Mouse (Mus musculus) activated CD4-positive, CD25-positive, alpha-beta regulatory T cell, adult 4 months (primary cell): ENCODE results near the gene Adam12. TPM values are rescaled to one million over a fixed set of nuclear protein-coding genes. Genes with fewer than 3 reads are reported as not detected.
"Not testable (repeated sequence)": the region's sequence is repeated elsewhere in the genome, so short reads cannot be mapped to it uniquely, and the experiment has no call there.

Source experiments
- ATAC-seq: one replicate; pipeline ENCODE4 v1.8.0; 2017
- polyA plus RNA-seq, 2 experiments: library from polyadenylated mRNA; unstranded; fragments of 100-300 nt; shearing (Covaris generic); gene quantifications; one replicate each; pipeline ENCODE4 v1.2.1; 2017

The Adam12 gene
- polyA plus RNA-seq, 2 experiments from 2014 or later = 1.3 to 1.7 TPM

DNA sequence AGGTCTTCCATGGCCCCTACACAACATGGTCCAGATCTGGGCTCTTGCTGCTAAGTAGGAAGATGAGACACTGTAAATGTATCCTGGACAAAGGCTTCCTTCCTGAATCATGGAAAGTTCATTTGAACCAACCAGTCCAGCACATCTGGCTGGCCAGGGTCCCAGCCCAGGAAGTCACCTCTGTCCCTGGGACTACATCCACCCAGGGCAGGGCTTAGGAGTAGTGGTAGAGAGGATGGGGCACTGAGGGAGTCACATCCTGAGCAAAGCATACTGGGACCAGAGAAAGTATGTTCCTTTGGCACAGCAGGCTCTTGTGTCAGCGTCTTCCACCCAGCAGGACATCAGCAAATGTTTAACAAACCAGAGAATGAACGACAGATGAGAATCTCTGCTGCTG lies 306.2 kb downstream of the Adam12 start:
- ATAC-seq = no peak

DNA sequence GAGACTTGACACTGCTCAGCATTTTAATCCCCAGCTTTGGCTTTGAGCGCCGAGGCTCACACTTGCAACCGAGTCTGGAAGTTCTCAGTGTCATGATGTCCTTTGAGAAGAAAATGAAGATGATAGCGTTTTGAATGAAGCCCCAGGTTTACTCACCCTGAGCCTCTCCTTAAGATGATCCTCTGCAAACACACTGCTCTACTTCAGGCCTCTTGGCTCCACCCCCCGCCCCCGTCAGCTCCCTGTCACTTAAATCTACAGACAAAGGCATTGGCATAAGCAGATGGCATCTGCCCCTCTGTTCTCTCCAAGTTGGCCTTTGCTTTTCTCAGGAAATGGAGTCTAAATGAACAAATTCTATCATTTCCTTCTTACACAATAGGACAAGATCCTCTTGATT lies 308.0 kb downstream of the Adam12 start:
- no peak for ATAC-seq

DNA sequence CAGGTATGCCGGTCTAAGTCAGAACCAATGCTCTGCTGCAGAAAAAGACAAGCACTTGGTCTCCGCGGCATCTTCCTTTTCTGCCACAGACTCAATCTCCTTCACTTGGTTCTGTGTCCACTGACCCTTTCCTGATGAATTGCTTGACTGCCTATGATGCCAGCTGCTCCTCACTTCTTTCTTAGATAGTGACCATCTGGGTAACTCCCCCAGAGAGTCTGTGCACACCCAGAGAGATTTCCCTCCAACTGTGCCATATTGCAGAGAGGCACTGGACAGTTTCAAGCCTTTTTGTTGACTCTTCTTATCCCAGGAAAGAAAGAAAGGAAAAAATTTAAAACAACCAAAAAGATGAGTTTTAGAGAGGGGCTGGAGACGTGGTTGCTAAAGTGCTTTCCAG lies 310.7 kb downstream of the Adam12 start:
- ATAC-seq = no peak

DNA sequence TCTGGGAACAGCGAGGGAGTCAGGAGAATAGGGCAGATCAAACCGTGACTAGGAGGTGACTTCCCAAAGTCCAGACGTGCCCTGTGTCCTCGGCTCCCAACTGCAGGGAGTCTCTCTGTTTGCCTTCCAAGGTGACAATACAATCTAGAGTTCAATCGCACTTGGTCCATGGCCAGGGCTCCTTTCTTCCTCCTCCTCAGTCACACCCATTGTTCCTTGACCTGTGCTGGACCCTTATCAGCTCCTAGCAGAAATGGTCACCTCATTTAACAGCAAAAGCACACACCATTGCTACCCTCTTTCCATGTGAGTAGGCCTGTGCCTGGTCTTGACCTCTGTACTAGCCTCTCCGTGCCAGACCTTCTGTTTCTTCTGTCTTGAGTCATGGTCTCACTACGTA lies 311.2 kb downstream of the Adam12 start:
- ATAC-seq = no peak

DNA sequence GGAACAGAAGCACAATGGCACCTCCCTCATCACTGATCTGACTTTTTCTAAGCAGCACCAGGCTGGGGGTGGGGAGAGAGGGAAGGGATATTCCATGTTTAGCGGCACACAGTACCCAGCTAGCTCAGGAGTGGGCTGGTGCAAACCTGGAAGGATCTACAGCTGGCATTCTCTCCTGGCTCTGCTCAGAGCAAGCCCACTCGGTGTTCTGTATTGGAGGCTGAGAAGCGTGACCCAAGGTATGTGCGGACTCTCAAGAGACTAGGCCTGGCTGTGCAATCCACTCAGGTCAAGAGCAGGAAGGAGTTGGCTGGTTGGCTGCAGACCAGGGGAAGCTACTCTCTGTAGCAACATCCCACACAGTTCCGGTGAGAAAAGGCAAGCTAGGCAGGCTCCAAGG lies 312.0 kb downstream of the Adam12 start:
- no peak for ATAC-seq

DNA sequence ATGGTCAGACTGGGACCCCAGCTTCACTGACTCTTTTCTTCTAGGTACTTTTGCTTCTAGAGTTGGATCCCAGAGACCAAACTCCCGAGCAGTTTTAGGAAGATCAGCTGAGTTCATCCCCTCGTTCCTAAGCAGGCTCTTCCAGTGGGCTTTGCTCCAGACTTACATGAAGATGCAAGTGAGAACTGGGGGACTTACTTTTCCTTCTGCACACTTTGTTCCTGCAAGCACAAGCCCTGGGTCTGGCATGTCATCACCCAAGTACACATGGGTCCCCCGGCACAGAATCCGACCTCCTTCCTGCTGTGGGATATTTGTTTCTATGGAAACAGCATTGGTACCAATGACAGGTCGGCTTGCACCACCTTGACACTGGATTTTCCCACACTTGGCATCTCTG lies 312.6 kb downstream of the Adam12 start:
- no peak for ATAC-seq

DNA sequence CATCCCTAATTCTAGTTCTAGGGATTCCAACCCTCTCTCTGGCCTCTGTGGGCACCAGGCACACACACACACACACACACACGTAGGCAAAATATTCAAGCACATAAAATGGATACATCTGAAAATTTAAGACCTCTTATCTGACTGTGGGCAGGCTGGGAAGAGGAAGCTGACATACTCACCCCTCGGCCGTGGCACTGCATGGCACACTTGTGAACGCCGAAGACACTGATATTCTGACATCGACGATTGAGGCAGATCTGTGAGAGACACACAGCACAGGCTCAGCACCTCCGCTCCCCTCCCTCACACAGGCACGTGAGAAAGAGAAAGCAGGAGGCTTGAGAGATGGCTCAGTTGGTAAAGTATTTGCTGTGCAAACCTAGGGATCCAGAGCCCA lies 315.7 kb downstream of the Adam12 start:
- ATAC-seq = no peak

DNA sequence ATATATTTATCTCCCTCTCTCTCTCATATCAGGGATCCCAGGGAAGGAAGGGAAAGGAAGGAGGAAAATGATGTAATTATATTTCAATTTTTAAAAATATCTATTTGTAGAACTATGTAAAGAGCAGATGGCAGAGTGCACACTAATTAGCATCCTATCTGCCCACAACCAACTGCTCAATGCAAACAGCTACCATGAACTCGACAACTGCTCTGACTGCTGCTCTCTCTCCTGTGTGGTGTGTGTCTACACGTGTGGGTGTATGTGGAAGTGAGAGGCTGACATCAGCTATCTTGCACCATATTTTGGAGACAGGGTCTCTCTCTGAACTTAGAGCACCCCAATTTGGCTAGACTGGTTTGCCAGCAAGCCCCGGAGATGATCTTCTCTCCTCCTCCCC lies 320.1 kb downstream of the Adam12 start:
- no peak for ATAC-seq

DNA sequence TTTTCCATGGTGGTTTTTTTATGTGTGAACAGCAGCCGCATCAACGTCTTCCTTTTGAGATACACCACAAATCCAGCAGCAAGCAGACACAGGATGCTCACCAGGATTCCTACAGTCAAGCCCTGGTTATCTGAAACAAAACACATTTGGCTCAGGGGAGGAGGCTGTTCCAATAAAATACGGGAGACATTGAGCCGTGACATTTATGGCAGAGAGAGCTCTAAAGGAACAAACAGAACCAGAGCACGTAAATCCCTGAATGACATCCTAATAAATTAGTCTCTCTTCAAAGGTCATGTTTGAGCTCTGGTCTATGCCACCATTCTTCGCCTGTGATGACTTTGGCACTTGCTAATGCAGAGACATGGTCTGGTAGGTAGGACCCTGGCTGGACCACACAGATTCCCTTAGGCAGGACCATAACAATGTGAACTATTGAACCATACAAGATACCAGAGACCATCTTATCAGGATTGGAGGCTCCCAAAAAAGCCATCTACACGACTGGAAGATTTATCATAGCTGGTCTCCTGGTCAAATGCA lies 322.0 kb downstream of the Adam12 start:
- ATAC-seq = no peak

DNA sequence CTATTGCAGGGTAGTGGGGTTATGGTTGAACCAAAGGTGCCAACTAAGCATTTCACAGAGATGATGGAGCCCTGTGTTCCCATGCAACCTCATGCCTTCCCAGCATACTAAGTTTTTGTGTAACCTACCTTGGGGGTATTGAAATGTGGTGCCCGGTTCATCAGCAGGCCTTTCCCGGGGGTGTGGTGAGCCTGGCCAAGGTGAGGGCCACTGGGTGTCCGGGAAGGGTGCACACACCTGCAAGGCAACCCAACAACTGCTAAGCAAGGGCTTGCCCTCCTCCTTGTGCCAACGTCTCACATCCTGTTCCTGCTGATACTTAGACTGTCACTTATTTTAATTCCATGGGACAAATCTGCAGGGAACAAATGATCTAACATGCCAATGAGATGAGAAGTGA lies 323.0 kb downstream of the Adam12 start:
- no peak for ATAC-seq

DNA sequence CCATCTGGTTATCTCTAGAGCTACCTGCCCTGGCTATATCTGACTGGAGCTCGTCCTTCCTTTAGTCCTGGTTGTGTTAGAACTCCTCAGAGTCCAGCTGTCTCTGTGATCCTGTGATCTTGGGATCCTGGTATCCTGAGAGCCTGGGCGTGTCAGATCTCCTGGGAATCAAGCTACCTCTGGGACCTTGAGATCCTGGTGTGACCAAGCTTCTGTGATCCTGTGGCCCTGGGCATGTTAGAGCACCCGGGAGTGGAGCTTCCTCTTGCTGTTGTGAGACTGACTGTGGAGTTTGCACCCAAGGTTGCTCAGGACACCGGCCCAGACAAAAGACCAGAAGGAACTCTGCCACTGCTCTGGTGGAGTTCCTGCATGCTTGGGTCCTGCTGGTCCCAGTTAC lies 332.6 kb downstream of the Adam12 start:
- no peak for ATAC-seq

DNA sequence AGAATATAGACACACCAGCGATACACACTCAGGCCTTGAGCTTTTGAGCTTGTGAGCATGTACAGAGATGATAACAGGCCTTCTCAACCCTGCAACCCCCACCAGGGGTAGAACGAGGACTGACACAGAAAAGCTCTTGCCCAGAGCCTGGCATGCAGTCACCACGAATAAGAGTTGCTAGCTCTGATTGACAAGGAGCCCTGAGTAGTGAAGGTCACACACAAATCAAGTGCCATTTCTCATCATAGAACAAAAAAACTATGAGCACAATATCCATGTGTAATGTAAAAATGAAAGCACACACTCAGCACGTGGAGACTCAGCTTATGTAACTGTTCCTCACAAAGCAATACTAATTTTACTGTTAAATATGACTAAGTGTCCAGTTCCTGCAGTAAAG lies 340.1 kb downstream of the Adam12 start:
- no peak for ATAC-seq

DNA sequence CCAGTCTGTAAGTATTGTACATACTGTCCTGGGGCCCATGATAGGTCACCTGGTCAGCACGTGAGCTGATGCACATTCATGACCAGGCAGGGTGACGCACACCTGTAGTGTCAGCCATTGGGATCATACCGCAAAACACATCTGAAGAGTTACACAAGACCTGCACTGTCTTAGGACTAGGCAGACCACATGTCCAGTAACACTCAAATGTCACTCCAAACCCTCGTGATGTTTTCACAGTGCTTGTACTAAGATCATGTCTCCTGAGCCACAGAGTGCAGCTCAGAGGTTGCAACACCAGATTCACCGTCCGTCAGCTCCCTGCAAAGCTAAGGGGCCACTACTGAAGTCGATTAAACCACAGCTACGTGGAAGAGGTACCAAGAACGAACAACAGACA lies 340.6 kb downstream of the Adam12 start:
- ATAC-seq = no peak

DNA sequence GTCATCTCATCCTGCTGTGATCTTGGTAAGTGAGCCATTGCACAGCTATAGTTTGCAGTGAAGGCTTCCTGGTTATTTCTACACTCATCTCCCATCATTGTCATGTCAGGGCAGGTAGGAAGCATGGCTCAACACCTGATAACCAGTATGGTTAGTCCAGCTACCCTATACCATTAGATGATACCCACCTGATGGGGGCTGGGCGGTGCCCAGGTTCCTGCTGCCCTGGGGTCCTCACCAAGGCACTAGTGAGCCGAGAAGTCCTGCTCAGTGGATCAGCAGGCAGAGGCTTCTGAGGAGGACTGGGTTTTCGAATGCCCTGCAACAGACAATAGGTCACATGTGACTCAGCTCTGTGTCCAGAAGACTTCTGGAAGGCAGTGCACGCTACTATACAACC lies 342.0 kb downstream of the Adam12 start:
- no peak for ATAC-seq

DNA sequence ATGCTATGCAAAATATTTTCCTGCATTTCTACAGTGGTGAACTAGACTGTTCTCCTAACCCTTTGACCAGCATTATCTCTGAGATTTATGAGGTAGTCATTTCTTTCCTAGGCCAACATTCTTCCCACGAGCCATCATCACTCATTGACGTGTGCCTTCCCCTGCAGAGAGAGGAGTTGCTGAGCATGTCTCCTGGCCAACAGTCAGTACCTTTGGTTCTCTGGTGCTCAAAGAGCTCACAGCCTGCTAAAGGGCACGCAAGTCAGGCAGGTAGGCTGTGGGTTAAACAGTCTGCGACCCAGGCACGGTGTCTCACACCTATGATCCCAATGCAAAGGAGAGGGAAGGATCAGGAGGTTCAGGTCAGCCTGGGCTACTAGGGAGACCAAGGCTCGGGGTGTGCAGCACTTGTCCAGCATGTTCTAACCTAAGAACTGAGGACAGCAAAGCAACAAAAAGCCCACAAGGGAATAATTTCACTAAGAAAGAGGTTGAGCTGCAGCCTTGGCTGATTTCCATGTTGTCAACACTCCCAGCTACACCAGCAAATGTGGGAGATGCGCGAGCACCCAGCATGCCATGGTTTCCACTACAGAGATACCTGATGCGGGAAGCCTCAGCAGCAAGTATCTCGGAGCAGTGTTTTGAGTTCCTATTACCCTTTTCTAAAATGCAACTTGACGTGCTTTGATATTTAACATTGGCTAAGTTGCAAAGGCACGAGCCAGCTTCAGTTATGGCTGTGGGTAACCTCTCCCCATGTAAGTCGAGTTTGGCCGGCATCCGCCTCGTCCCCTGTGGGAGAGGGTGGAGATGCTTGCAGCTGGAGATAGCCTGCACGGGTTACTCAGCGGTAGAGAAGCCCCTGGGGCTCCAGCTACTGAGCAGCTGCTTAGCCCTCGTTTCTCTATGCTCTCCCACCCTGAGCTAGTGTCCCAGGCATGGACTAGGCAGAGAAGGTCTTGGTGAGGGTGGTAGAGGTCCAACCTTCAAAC lies 342.7 kb downstream of the Adam12 start:
- ATAC-seq = no peak

DNA sequence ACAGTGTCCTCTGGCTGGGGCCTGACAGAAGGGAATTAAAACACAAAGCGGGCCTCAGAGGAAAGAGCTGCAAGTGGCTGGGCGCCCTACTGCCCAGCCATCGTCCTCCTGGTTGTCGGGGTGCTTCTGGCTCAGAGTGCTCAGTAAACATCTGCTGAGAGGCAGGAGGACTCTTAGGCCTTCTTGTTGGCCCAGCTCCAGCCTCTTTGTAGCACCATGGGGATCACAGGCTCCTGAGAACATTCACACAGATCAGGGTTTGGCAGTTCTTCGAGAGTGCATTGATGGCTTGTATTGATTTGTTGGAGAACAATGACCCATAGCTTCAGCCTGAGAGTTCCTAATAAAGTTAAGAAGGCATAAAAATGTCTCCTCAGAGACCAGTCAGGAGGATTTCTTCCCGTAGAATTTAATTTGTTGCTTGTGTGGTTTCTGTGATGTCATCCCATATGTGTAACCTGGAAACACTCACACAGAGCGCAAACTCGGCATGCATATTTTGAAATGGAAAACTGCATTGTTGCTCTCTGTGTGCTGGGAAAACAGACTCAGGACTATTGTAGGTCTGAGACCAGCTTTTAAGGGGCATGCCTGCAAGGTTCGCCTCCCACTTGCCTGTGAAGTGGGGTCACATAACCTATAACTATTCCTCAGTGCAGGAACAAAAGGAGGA lies 347.1 kb downstream of the Adam12 start:
- not testable (repeated sequence) for ATAC-seq

DNA sequence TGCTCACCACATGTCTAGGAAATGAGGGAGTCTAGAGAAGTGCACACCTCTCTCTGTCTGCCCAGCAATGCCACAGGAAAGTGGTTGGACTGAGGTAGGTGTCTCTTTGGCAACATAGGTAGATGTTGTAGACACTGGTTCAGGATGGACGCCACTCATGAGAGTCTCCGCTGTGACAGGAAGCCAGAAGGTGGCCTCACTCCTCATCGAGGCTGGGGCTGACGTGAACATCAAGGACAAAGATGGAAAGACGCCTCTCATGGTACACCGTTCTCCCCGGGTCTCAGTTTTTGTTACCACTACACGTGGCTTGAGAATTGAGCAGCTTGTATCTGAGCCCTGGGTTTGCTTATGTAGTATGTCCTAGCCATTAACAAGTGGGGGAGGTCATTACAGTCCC lies 352.2 kb downstream of the Adam12 start:
- no peak for ATAC-seq

DNA sequence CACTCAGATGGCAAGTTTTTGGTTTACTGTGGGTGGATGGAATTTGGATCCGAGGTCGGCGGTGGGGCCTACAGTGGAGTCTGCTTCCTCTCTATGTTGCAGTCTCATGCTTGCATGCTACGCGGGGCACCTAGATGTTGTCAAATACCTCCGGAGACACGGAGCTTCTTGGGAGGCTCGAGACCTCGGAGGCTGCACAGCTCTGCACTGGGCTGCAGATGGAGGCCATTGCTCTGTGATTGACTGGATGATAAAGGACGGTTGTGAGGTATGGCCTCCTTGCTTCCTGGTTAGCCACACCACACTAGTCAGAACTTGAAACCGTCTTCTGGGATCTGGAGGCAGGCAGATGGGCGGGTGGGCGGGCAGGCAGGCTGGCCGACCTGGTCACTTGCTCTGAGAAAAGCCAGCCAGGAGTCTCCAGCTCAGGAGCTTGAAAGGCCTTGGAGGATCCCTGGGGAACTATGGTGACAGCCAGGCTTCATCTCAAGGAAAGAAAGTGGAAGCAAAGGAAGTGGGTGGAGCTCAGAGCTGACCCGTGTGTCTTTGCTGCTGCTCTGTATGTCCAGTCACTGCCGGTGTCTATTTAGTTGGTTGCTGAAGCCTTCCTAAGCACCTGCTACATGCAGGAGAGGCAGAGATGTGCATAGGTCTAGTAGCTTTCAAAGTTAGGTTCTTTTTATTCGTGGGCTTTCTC lies 355.2 kb downstream of the Adam12 start:
- ATAC-seq = no peak

DNA sequence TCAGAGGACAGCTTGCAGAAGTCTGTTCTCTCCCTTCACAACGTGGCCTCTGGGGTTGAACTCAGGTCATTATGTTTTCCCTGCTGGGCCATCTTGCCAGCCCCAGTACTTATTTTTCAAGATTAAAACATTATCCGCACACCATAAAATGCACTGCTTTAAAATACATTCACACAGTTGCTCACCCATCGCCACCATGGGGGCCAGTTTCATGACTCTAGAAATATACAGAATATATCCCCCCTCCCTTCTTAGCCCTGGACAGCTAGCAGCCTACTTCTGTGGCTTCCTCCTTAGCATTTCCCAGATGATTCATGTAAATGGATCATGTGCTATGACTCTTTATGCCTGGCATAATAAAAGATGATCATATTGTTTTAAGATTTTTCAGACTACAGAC lies 355.8 kb downstream of the Adam12 start:
- ATAC-seq = no peak

DNA sequence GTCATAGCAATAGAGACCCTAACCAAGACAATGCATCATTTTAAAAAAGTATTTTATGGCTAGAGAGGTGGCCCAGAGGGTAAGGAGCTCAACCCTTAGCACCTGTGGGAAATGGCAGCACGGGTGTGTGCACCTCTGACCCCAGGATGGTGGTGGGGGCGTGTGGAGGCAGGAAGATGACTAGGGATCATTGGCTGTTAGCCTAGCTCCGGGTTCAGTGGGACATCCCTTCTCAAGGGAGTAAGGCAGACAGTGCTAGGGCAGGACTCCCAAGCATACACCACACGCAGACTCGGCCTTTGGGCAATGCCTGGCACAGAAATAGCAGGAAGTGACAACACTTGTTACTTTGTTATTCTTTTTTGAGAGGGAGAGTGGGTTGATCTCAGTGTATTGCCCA lies 359.2 kb downstream of the Adam12 start:
- ATAC-seq = no peak

DNA sequence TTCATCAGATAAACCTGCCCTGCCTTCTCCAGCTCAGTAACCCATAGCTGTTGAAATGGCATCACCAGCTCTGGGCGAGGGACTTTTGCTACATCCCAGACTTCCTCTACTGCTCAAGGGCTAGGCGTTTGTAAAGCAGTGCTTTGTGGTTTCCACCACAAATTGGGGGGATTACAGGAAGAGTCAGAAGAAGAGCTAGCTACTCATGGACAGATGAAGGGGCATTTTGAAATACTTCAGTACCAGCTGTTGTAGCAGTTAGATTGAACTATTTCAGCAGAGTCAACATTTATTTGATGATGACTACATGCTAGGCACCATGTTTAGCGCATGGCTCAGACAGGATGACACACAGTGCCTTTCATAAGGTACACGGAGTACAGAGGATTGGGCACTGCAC lies 361.7 kb downstream of the Adam12 start:
- ATAC-seq = no peak

DNA sequence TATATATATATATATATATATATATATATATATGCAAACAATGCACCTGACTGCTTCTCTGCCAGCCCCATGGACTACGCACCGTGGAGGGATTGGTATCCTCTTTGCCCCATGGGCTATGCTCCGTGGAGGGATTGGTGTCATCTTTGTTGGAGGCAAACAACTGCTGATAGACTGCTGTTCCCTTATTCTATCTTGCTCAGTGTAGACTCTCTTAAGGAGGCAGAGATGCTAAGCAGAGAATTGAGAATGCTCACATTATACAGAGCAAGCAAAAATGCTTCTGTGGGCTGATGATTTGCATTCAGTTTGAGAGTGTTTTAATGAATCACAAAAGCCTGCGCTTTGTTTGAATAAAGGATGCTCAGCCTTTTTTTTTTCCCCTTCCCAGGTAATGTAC lies 368.3 kb downstream of the Adam12 start:
- no peak for ATAC-seq

DNA sequence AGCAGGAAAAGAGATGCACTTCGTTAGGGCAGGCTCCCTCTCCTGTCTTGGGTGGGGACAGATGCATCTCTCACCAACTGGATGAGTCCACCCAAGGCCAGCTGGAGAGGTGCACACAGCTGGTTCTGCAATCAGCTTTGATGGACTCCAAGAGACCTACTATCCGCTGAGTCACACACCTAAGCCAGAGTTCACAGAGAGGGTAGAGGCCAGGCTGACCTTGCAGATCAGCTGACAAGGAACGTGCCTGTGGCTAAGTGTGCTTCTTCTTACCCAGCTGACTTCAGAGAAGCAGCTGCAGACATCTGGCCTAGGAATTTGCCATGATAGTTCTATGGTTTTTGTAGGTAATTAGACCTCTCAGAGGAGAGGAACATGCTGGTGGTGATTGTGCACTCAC lies 368.8 kb downstream of the Adam12 start:
- ATAC-seq = no peak
